Mouse (Mus musculus) stomach, postnatal 0 days (tissue): ENCODE results near the gene Zcchc12.

Experiments used
- CTCF ChIP-seq: IDR thresholded peaks from 2 replicates; pipeline ENCODE4 v1.5.1; 2016; ENCODE audit warnings: antibody characterized with exemption, low read depth, mild to moderate bottlenecking, moderate library complexity
- EP300 ChIP-seq: optimal IDR thresholded peaks from 2 replicates; pipeline ENCODE3; 2016; ENCODE audit warnings: antibody characterized with exemption

- no peak for TF ChIP-seq CTCF
- TF ChIP-seq EP300: no peak
These were observed 49.0 kb upstream of the Zcchc12 start for GRCm38 (mm10) chrX:36146746-36147145.
